Mouse (Mus musculus) embryonic facial prominence, embryonic 10.5 days (tissue): ENCODE measurements around the gene Asap2. TPM values are rescaled to one million over a fixed set of nuclear protein-coding genes. Genes with fewer than 3 reads are reported as not detected.

ENCODE experiments used
- DNase-seq: peaks from one replicate; pipeline ENCODE4 v3.0.0-alpha.2; 2017; ENCODE audit warnings: low spot score
- H3K27ac ChIP-seq: fragments of 300-500 bp; sonication (generic); replicated peaks from 2 replicates; pipeline ENCODE4 v1.5.1; 2016; ENCODE audit warnings: mild to moderate bottlenecking
- H3K27me3 ChIP-seq: fragments of 300-500 bp; sonication (generic); replicated peaks from 2 replicates; pipeline ENCODE4 v1.6.1; 2016; ENCODE audit warnings: low read depth, mild to moderate bottlenecking; ENCODE audit not compliant: poor library complexity, severe bottlenecking
- H3K36me3 ChIP-seq: fragments of 300-500 bp; sonication (generic); replicated peaks from 2 replicates; pipeline ENCODE4 v1.6.1; 2016; ENCODE audit warnings: mild to moderate bottlenecking, moderate library complexity
- H3K4me1 ChIP-seq: fragments of 300-500 bp; sonication (generic); 2 replicates; pipeline ENCODE4 v1.6.1; 2016
- H3K4me3 ChIP-seq: fragments of 300-500 bp; sonication (generic); 2 replicates; pipeline ENCODE4 v1.5.1; 2016; ENCODE audit warnings: mild to moderate bottlenecking, moderate library complexity
- H3K9me3 ChIP-seq: fragments of 300-500 bp; sonication (generic); 2 replicates; pipeline ENCODE4 v1.6.1; 2016; ENCODE audit warnings: mild to moderate bottlenecking
- WGBS: fragments of 180-500 bp; shearing (Covaris S2); methylation state at CpG from one replicate; pipeline ENCODE4 v1.1.7; 2016; 5-methylcytosine and 5-hydroxymethylcytosine counted together
- polyA plus RNA-seq: library from polyadenylated mRNA; unstranded; fragments of >200 nt; fragmentation: Nextera tagmentation; extraction: Ambion mirVana; gene quantifications from 2 replicates; pipeline ENCODE4 v1.2.1, GENCODE M21; 2016

The Asap2 gene
- polyA plus RNA-seq, 1 experiment from 2014 or later = 15.0 TPM

DNA sequence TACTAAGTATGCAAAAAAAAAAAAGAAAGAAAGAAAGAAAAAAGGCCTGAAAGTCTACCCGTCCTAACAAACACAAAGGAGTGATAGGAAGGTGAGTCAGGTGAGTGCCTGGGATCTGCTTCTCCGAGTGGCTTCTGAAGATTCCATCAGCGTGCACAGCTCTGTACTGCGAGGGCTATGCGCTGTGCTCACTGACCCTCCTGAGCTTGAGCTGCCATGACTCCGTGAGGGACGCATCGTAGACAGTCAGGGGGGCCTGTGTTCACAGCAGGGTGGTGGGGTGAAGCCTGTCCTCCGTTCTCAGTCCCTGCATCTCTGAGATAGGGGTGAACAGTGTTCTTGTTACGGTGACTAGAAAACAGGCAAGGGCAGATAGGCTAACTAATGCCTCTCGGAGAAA lies 308.6 kb downstream of the Asap2 start:
- Histone ChIP-seq H3K27me3 (no peaks in the 10 kb centered on the region), H3K4me1 (no peaks in the 10 kb centered on the region), H3K36me3 (peaks cover 100% of the 10 kb centered on the region), H3K27ac (no peak overlapping the region), H3K4me3 (no peak overlapping the region), H3K9me3 (no peaks in the 10 kb centered on the region)
- 94% methylated on average over 11 of the region's 11 CpGs for WGBS
- DNase-seq = no peak

DNA sequence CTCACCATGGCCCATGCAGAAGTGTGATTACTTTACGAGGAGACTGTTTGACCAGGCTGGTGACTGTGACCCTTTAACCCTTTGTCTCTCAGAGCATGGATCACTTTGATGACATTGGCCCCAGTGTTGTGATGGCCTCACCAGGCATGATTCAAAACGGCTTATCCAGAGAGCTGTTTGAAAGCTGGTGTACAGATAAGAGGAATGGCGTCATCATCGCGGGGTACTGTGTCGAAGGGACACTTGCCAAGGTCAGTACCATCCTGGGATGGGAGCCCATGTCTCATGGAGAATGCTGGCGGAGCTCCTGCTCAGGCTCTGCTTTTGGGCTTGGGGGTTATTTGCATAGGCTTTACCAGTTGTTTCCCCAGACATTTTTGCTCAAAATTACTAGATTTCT lies 311.1 kb downstream of the Asap2 start:
- Histone ChIP-seq H3K36me3 (peaks cover 100% of the 10 kb centered on the region), H3K9me3 (no peaks in the 10 kb centered on the region), H3K4me1 (no peaks in the 10 kb centered on the region), H3K27ac (no peak overlapping the region), H3K27me3 (no peaks in the 10 kb centered on the region), H3K4me3 (no peak overlapping the region)
- no peak for DNase-seq
- 91% methylated on average over 7 of the region's 7 CpGs for WGBS

DNA sequence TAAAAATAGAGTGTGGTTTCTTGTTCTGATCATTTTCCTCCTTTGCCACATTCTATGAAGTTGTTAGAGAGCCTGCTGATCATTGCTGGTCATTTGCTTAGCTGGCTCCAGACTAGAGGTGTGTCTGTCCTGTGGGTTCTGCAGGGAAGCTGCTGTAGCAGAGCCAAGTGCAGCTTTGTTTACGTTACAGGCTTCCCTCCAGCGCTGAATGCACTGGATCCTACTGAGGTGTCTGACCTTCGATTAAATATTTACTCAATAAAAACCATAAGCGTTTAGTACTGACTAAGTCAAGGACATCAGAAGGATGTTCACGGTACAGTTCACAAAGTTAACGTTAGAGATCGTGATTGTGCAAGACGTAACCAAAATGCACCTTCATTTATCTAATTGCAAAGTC lies 311.7 kb downstream of the Asap2 start:
- peaks cover 100% of the 10 kb centered on the region for H3K36me3 ChIP-seq
- H3K4me1 ChIP-seq = no peaks in the 10 kb centered on the region
- WGBS = 91% methylated on average over 8 of the region's 8 CpGs
- no peak overlapping the region for H3K4me3 ChIP-seq
- no peak for DNase-seq
- no peaks in the 10 kb centered on the region for H3K9me3 ChIP-seq
- no peaks in the 10 kb centered on the region for H3K27me3 ChIP-seq
- no peak overlapping the region for H3K27ac ChIP-seq

DNA sequence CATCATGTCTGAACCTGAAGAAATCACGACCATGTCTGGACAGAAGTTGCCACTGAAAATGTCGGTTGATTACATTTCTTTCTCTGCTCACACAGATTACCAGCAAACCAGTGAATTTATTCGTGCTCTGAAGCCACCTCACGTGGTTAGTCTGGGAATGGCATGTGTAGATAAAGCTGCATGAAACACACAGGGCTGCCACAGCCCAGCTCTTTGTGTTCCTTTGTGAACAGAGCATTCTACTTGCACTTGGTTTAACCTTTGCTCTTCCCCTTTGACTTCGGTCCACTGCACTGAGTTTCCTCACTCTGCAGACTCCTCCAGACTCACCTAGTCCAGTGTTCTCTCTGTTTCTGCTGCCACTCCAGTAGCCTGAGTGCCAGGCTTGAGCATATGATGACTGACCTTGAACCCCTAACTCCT lies 312.1 kb downstream of the Asap2 start:
- Histone ChIP-seq H3K9me3 (no peaks in the 10 kb centered on the region), H3K36me3 (peaks cover 100% of the 10 kb centered on the region), H3K4me1 (no peaks in the 10 kb centered on the region), H3K27me3 (no peaks in the 10 kb centered on the region), H3K27ac (no peak overlapping the region), H3K4me3 (no peak overlapping the region)
- 88% methylated on average over 5 of the region's 5 CpGs for WGBS
- no peak for DNase-seq

DNA sequence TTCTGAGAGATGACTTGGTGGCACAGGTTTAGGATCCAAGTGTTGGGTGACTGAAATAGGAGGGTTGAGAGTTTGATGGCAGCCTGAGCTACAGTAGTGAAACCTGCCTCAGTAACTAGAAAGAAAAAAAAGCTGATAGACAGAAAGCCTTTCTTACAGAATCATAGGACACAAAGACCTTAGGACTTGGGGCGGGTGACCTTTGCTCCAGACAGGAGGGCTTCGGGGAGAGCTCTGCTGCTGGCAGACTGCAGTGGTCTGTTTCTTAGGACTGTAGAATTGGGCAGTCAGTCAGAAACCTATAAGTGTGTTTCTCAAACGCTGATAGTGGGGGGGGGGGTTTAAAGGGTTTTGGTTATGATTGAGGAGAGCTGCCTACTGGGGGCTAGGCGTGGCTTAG lies 315.5 kb downstream of the Asap2 start:
- DNase-seq = no peak
- no peaks in the 10 kb centered on the region for H3K4me1 ChIP-seq
- peaks cover 100% of the 10 kb centered on the region for H3K36me3 ChIP-seq
- 93% methylated on average over 4 of the region's 4 CpGs for WGBS
- no peak overlapping the region for H3K27ac ChIP-seq
- no peak overlapping the region for H3K4me3 ChIP-seq
- H3K27me3 ChIP-seq = no peaks in the 10 kb centered on the region
- no peaks in the 10 kb centered on the region for H3K9me3 ChIP-seq

DNA sequence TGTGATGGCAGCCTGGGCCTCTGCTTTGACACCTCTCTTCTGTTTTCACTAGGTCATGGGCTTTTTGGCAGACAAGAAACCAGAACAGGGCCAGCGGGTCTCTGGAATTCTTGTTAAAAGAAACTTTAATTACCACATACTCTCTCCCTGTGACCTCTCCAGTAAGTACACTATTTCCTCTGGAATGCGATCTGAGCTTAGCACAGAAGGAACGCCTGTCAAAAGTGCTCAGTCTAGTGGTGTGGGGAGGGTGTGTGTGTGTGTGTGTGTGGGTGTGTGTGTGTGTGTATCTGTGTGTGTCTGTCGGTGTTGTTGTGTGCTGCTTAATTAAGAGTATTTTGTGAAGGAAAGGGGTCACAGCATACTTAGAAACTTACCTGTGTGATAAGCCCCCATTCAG lies 316.5 kb downstream of the Asap2 start:
- Histone ChIP-seq H3K4me1 (no peaks in the 10 kb centered on the region), H3K4me3 (no peak overlapping the region), H3K36me3 (peaks cover 100% of the 10 kb centered on the region), H3K9me3 (no peaks in the 10 kb centered on the region), H3K27ac (no peak overlapping the region), H3K27me3 (no peaks in the 10 kb centered on the region)
- 89% methylated on average over 4 of the region's 4 CpGs for WGBS
- no peak for DNase-seq

DNA sequence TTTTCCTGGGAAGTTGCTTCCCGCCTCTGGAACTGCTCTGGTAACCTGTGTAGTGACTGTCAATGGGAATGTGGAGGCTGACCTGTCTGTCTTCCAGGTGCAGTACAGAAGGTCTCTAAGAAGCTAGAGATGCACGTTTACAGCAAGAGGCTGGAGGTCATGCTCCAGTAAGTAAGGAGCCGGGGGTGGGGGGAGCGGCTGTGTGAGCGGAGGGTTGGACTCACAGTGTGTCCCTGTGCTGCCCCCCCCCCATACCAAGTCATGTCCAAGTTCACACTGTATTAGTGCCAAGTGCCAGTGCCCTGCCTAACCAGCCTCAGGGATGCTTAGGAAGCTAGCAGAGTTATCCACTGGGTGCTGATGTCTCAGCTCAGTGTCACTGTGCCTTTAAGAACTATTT lies 321.9 kb downstream of the Asap2 start:
- Histone ChIP-seq H3K9me3 (no peaks in the 10 kb centered on the region), H3K36me3 (peaks cover 84% of the 10 kb centered on the region), H3K4me3 (no peak overlapping the region), H3K4me1 (peaks cover 7% of the 10 kb centered on the region; the same call in 1 of the 2 replicates), H3K27ac (no peak overlapping the region), H3K27me3 (no peaks in the 10 kb centered on the region)
- 86% methylated on average over 5 of the region's 5 CpGs for WGBS
- no peak for DNase-seq

DNA sequence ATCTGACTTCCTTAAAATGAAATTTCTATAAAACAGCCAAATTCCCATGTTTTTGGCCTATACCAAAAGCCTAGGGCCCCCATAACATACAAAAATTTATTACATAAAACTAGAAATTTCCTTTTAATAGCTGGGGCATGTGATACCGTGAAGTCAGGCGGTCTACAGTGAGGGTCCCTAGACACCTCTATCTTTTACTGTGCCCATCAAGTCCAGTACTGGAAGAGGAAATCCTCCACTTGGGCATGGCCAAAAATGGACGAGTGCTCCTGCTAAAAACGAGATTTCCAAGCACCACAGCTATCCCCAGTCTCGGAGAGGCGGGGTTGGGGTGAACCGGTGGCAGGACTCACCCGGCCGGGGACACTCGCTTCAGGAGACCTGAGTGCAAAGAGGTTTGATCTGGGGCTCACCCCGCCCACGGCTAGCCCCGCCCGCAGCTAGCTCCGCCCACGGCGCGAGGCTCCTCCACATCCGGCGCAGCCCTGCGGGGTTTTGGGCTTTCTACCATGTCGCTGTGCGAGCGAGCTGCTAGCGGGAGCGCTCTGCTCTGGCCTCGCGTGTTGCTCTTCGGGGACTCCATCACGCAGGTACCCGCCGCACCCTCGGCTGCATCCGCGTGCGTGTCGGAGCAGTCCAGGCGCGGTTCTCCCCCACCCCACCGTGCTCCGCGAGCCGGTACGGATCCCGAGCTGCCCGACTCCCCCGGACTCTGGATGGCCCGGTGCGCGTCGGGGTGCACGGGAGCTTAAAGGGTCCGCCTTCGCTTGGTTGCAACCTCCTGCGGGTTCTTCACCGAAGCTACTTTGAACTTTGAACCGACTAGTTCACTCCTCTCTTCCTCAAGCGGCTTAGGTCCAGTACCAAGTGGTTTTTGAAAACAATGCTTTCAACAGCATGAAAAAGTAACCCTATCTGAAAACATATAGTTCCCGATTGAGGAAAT lies 325.9 kb downstream of the Asap2 start, which contains the start of gene Iah1:
Gene Iah1 (plus strand): TSS at position 467 of the 946 bp plus-strand sequence.
- Histone ChIP-seq H3K36me3 (peaks cover 72% of the 10 kb centered on the region), H3K27ac (peak within 1 kb of the TSS; percentile 91)

DNA sequence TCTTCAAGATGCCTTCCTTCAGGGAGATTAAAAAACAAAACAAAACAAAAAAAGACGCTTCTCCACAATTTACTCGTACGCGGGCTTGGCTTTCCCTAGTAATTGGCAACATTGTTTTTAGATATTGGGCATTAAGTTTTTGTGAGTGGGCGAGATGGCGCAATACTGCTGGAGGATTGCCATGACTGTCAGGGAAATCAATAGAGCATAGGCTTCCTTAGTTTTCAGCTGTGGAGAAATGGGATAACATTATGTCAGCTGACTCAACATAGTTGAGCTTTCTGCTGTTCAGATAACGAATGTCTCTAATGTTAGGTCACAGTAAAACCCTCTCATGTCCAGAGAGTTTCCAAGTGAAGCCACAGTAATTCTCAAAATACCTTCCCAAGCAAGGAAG lies 326.6 kb downstream of the Asap2 start:
- Histone ChIP-seq H3K27me3 (no peaks in the 10 kb centered on the region), H3K27ac (0 out of 2 replicates have a peak overlapping the region, but pooled peaks have one; percentile 91), H3K4me1 (peaks cover 8% of the 10 kb centered on the region; the same call in 1 of the 2 replicates), H3K36me3 (peaks cover 72% of the 10 kb centered on the region), H3K9me3 (no peaks in the 10 kb centered on the region), H3K4me3 (peak overlapping the region; percentile 84)
- WGBS = 42% methylated on average over 7 of the region's 7 CpGs
- DNase-seq = no peak

More for the DNA sequence above, 325.9 kb downstream of the Asap2 start, which contains the start of gene Iah1:
- H3K27me3 ChIP-seq = no peaks in the 10 kb centered on the region
- H3K9me3 ChIP-seq = no peaks in the 10 kb centered on the region
- H3K4me1 ChIP-seq = peaks cover 8% of the 10 kb centered on the region; the same call in 1 of the 2 replicates
- peak within 1 kb of the TSS; percentile 84 for H3K4me3 ChIP-seq
- 2% methylated on average over 59 of the region's 59 CpGs for WGBS
- peak; percentile 90 for DNase-seq

DNA sequence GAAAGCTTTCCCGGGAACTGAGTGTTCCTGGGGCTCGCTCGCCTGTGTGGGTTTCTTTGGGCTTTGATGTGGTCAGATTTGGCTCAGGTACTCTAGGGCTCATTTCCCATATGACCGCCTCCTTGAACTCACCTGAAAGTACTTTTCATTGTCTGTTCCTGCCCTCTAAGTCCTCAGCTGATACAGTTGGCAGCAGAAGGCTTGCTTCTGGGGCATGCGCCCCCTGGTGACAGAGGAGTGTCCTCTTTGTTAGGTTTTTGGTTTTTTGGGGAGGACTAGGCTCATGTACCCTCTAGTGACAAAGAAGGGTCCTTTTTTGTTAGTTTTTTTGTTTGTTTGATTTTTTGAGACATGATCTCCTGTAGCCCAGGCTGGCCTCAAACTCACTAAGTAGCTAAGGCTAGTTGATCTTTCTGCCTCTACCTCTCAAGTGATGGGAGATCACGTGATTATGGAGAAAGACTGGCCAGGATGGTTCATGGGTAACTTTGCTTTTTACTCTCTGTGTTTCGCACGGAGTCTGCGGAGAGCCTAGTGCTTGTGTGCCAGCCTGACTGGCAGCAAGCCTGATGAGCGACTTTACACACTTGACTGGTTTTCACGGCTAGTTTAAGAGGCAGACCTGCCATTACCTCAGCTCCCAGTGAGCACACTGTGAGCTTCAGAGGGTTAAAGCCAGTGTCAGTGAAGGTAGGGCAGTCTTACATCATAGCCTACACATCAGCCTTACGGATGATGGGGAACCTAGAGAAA lies 328.1 kb downstream of the Asap2 start:
- Histone ChIP-seq H3K4me1 (peaks cover 8% of the 10 kb centered on the region; the same call in 1 of the 2 replicates), H3K27ac (no peak overlapping the region), H3K4me3 (no peak overlapping the region), H3K9me3 (no peaks in the 10 kb centered on the region), H3K36me3 (peaks cover 72% of the 10 kb centered on the region), H3K27me3 (no peaks in the 10 kb centered on the region)
- DNase-seq = peak; percentile 71
- 76% methylated on average over 12 of the region's 12 CpGs for whole genome bisulfite sequencing
